Mouse (Mus musculus) heart, adult 2 months (tissue): ENCODE results near the gene A26c2. TPM values are rescaled to one million over a fixed set of nuclear protein-coding genes. Genes with fewer than 3 reads are reported as not detected.

Source experiments
- DNase-seq, 2 experiments: peaks; one replicate each; pipeline ENCODE4 v3.0.0; 2021
- H3K27ac ChIP-seq: fragments of 200-600 bp; 2 replicates; pipeline ENCODE4 v1.8.1; 2022
- H3K27me3 ChIP-seq: fragments of 200-500 bp; 2 replicates; pipeline ENCODE4 v1.6.1; 2012; ENCODE audit warnings: mild to moderate bottlenecking, low read length, inconsistent platforms, mixed read lengths; ENCODE audit not compliant: control insufficient read depth, insufficient read depth
- H3K36me3 ChIP-seq: fragments of 200-500 bp; 2 replicates; pipeline ENCODE4 v1.6.1; 2012; ENCODE audit warnings: low read length, inconsistent platforms; ENCODE audit not compliant: control insufficient read depth, insufficient read depth
- H3K4me1 ChIP-seq: fragments of 200-500 bp; 2 replicates; pipeline ENCODE4 v1.6.1; 2011; ENCODE audit warnings: low read length; ENCODE audit not compliant: control insufficient read depth, insufficient read depth
- H3K4me3 ChIP-seq: fragments of 200-600 bp; 2 replicates; pipeline ENCODE4 v1.8.1; 2022
- H3K79me2 ChIP-seq: fragments of 200-500 bp; replicated peaks from 2 replicates; pipeline ENCODE4 v1.6.1; 2012; ENCODE audit warnings: mild to moderate bottlenecking, inconsistent platforms, low read length, moderate library complexity, mixed read lengths; ENCODE audit not compliant: control insufficient read depth, insufficient read depth
- H3K9ac ChIP-seq: fragments of 200-500 bp; 2 replicates; pipeline ENCODE4 v1.6.1; 2012; ENCODE audit warnings: low read depth, mild to moderate bottlenecking, control low read depth, inconsistent platforms, low read length, mixed read lengths
- CTCF ChIP-seq: fragments of 200-600 bp; IDR thresholded peaks from 2 replicates; pipeline ENCODE4 v1.8.1; 2022; ENCODE audit warnings: antibody characterized with exemption, mild to moderate bottlenecking, moderate library complexity
- EP300 ChIP-seq: fragments of 200-500 bp; IDR thresholded peaks from 2 replicates; pipeline ENCODE4 v1.6.1; 2011; ENCODE audit warnings: low read depth, low read length, control low read depth; ENCODE audit not compliant: insufficient read depth
- POLR2A ChIP-seq: fragments of 200-500 bp; IDR thresholded peaks from 2 replicates; pipeline ENCODE4 v1.6.1; 2011; ENCODE audit warnings: mild to moderate bottlenecking, low read depth, low read length, control low read depth; ENCODE audit not compliant: insufficient read depth
- WGBS: fragments of 180-500 bp; shearing (Covaris S2); methylation state at CpG from one replicate; pipeline ENCODE4 v1.1.7; 2018; 5-methylcytosine and 5-hydroxymethylcytosine counted together
- intact Hi-C: fragments of 180-260 bp; cut with DNase I; formaldehyde crosslinking; loops from one replicate; pipeline ENCODE4 v1.15.1; 2025
- long read RNA-seq: library from polyadenylated mRNA; stranded (forward); transcript quantifications from one replicate; pipeline ENCODE4 v2.0.0, GENCODE M21; 2021
- polyA plus RNA-seq: library from polyadenylated mRNA; depleted of rRNA; stranded (reverse); fragments of >200 nt; gene quantifications from 2 replicates; pipeline ENCODE4 v1.2.3, GENCODE M21; 2012; rRNA removed
- total RNA-seq, 2 experiments: library from RNA; stranded (reverse); gene quantifications; 2 replicates each; pipeline ENCODE4 v1.2.3; 2021

Gene A26c2
- total RNA-seq (not detected), polyA plus RNA-seq (not detected in 2 replicates)
- long read RNA-seq, result 0 reads

DNA sequence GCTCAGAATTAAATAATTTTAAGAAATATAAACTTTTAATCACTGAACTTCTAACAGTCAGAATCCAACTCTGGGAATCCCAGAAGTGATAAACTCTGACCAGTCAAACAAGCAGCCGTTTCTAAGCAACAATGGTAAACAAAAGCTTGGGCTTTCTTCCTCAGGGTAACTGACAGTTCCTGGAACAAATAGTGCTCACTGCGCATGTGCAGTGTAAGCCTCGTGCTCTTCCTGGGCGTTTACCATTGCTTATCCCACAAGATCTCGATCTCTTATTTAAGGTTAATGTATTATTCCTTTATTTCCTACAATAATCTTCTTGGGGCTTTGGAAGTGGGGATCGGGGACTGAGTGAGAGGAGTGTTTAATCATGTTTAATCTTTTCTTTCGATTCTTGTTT, at the start of gene A26c2:
A26c2 (minus strand) TSS at position 101 of the 400 bp plus-strand sequence.
- H3K4me1 ChIP-seq, result no peaks in the 10 kb centered on the region
- intact Hi-C loops, result no loop called here
- DNase-seq, result no peak
- H3K27ac ChIP-seq, result no peak within 1 kb of the TSS
- no peaks in the 10 kb centered on the region for H3K79me2 ChIP-seq
- H3K9ac ChIP-seq, result no peak within 1 kb of the TSS
- 65% methylated on average over 7 of the region's 7 CpGs for WGBS
- H3K4me3 ChIP-seq, result no peak within 1 kb of the TSS
- no peaks in the 10 kb centered on the region for H3K36me3 ChIP-seq
- no peak for TF ChIP-seq POLR2A
- no peak for TF ChIP-seq EP300
- no peak for TF ChIP-seq CTCF
- H3K27me3 ChIP-seq, result no peaks in the 10 kb centered on the region

DNA sequence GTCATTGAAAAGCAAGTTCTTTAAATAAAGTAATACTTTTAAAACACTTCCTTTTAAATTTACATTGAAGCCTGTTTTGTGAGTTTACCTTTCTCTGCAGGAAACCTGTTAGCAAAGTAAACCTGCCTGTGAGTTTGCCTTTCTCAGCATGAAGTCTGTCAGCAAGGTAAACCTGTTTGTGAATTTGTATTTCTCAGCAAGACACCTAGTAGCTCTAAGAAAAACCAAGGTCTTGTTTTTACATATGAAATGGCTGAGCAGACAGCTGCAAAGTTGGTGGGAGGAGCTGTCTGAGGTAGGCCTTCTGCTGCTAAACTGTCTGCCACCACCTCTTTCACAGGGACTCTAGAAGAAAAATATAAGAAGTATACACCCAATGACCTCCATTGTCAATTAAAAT, 28.0 kb upstream of the A26c2 start:
- no peak for TF ChIP-seq CTCF
- intact Hi-C loops, result no loop called here
- DNase-seq, result no peak

More for the DNA sequence above, 28.0 kb upstream of the A26c2 start:
- no peak overlapping the region for H3K27ac ChIP-seq
- no peak overlapping the region for H3K4me3 ChIP-seq
- H3K9ac ChIP-seq, result no peak overlapping the region
- no peaks in the 10 kb centered on the region for H3K4me1 ChIP-seq
- no peaks in the 10 kb centered on the region for H3K27me3 ChIP-seq
- no peaks in the 10 kb centered on the region for H3K79me2 ChIP-seq
- H3K36me3 ChIP-seq, result no peaks in the 10 kb centered on the region
